Mouse (Mus musculus): ENCODE measurements at regions not wholly inside any gene's neighbourhood (a gene's known extent, or its start where the extent isn't known, plus 50 kb on each side); places are given as distances from the start of the nearest gene placed in this dataset.
A peak's percentile ranks its signal among the peaks of the same experiment; 100 is the strongest.

DNA sequence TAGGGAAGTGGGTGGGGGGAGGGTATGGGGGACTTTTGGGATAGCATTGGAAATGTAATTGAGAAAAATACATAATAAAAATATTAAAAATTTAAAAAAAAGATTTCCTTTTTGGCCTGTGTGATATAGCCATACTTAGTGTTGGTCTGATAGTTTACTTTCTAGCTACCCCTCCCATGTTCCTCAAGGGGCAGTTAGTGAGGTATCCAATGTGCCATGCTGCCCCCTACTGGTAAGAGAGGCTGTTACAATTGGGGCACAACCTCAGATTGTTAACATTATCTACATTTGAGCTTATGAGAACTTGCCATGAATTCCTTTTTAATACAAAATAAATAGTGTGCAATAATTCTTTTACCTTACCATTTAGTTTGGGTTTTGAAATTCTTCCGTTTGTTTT is 83.6 kb upstream of the Pam start:
- TF ChIP-seq CTCF (conservative IDR thresholded peaks at IDR 0.05; ENCODE audit: insufficient read depth, insufficient read length, low read depth, low read length) (peak; percentile 79), POLR2A (IDR thresholded peaks at IDR 0.05; ENCODE audit: low read depth, low read length) (no peak)
